Comparison of ENCODE assay signal across 22 mouse cellular contexts in genomic region chr17:42297986-42298385, GRCm38 (mm10). TPM values are rescaled to one million over a fixed set of nuclear protein-coding genes. Genes with fewer than 3 reads are reported as not detected.
A peak's percentile ranks its signal among the peaks of the same experiment; 100 is the strongest.
DNase-seq lines count a peak whose midpoint lies in the region; TF ChIP-seq lines count a peak whose summit lies in the region.
"Had no signal": no experiment of that assay in that cellular context is flagged by ENCODE, and none has a peak within 500 bp of the region (broad histone marks: within the 10 kb centered on the region; RNA-seq: fewer than 3 reads in every experiment).

No protein-coding gene starts in this region.

- H3K4me3 ChIP-seq in left cerebral cortex, adult 2 months: no peak overlapping the region
- H3K4me3 ChIP-seq: embryonic facial prominence, embryonic 12.5 days; hindbrain, embryonic 12.5 days; limb, embryonic 10.5 days had no signal

- intact Hi-C loops in left cerebral cortex, adult 2 months (cut with DNase I): no loop called here

- DNase-seq in adrenal gland, postnatal 10 days: peak; percentile 4
- DNase-seq in adrenal gland, adult 18-20 months (ENCODE audit: low spot score in 2 of 2): no peak
- no peak for DNase-seq in left cerebral cortex, adult 2 months (ENCODE audit: extremely low spot score in 1 of 2, low spot score in 2 of 2)
- DNase-seq in left cerebral cortex, adult 8-10 months (ENCODE audit: low spot score in 2 of 2): no peak
- DNase-seq in cerebellum, adult 18-20 months: peak; percentile 62
- DNase-seq in cerebellum, postnatal 25 days: peak; percentile 65 to 73
- no peak for DNase-seq in lung, postnatal 10 days
- DNase-seq in adipocyte (ENCODE audit: low spot score): no peak
- DNase-seq: gastrocnemius, postnatal 36 days; kidney, adult 8-10 months; kidney, postnatal 14 days; lung, adult 18-20 months; lung, postnatal 36 days; retina, postnatal 1 day; thymus, postnatal 14 days had no signal

- H3K27ac ChIP-seq in left cerebral cortex, adult 2 months: no peak overlapping the region
- H3K27ac ChIP-seq: embryonic facial prominence, embryonic 12.5 days; hindbrain, embryonic 12.5 days; limb, embryonic 10.5 days had no signal

- TF ChIP-seq CTCF in left cerebral cortex, adult 2 months (IDR thresholded peaks at IDR 0.05): peak; percentile 31

RNA-seq across cellular contexts. Expression of gene Ptchd4, which starts 17.8 kb away (rescaled TPM):
- total RNA-seq in adrenal gland, postnatal 10 days (2021): under 1 TPM; 0.69 to 0.76 TPM
- total RNA-seq in adrenal gland, adult 18-20 months (2021): under 1 TPM in 1 of 2 experiments, not detected in 1; 0.19 TPM
- 10 to 100 TPM; 12.5 to 13.0 TPM for total RNA-seq in left cerebral cortex, adult 2 months (2021)
- 10 to 100 TPM in 3 of 4 experiments, 1 to 10 TPM in 1; 8.1 to 12.3 (median 10.6) TPM for total RNA-seq in left cerebral cortex, adult 8-10 months (2022)
- total RNA-seq: CH12.LX; liver, adult 2 months; megakaryocyte-erythroid progenitor cell, adult 5-6 weeks; MEL had no signal

Comparison
In these comparisons a context has a peak if more than half of its experiments do, and no peak if none do; other contexts are left out.
1. DNase-seq: peak in adrenal gland, postnatal 10 days (single experiment), cerebellum, adult 18-20 months (2 of 2) and cerebellum, postnatal 25 days (2 of 2); none in adrenal gland, adult 18-20 months (0 of 2), left cerebral cortex, adult 2 months (0 of 2), left cerebral cortex, adult 8-10 months (0 of 2), lung, postnatal 10 days (single experiment) and adipocyte (single experiment).
2. RNA of gene Ptchd4, which starts 17.8 kb away (total RNA-seq): 12.5 to 13.0 TPM in left cerebral cortex, adult 2 months and 8.1 to 12.3 TPM in left cerebral cortex, adult 8-10 months; 0.69 to 0.76 TPM in adrenal gland, postnatal 10 days and 0.19 TPM in adrenal gland, adult 18-20 months; every median in the first group is over 4 times any median in the second.